Mouse (Mus musculus): ENCODE results near the gene Hdac10.

The Hdac10 gene

DNA sequence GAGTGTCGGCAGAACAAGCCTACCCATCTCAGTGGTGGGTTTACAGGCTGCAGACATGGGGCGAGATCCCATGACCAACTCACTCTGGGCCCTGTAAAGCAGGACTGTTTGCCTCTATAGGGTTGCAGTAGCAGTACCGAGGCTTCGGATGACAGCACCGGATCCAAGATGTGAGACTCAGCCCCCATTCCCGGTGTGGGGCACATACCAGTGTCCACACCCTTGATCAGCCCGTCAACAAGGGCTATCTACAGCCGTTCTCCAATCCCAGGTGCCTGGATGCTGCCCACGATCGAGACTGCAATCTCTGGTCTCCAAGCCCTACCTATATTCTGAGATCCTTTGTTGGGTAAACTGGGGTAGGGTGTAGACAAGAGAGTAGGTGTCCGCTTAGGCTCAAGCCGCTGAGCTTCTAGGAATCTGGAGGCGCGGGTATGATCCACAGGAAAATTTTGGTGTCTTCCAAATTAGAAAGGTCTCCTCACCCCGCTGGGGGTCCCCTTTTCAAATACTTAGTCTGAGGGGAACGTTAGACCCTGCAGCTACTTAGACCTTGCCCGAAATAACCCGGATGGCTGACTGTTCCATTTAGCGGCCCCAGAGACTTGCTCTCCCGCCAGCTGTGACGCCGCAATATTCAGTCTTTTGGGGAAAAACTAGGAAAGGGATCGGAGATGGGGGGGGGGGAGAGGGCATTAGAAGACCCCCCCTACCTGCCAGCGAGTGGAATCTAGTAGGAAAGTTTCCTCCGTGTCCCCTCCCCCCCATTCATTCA is 20.2 kb upstream of the Hdac10 start:
- no peak for DNase-seq (ENCODE audit: low read depth, low spot score)

DNA sequence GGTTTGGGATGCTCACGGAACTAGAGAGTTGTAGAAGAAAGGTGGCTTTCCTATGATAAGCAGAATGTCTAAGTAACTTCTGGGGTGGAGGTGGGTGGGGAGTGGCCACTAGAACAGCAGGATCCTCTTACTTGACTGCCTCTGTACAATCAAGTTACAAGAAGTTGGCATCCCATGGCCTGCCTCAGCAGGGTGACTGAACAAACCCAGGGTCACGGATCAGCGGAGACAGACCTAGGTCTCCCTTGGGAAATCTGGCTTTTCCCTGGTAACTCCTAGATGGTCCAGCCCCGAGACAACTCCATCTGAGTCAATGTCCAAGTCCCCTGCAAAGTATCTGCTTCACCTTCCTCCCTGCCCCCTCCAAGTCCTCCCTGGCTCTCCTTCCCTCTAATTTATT is 19.4 kb upstream of the Hdac10 start:
- no peak for DNase-seq (ENCODE audit: low read depth, low spot score)

DNA sequence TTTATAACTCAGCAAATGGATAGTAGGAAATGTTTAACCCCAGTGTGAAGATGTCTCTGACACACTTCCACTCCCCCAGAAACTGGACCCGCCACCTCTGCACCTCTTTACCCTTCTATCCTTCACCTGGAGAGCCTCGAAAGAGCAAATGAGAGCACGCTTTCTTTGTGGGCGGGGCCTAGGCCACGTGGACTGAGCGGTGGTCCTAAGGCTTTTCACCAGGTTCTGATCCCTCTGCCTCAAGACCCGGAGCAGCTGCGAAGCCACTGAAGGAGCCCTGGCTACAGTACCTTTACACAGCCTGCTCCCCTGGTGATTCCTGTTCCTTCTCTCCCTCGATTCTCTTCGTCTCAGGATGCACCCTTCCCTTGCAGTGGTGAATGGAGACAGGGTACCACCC is 19.0 kb upstream of the Hdac10 start:
- DNase-seq (ENCODE audit: low read depth, low spot score), result no peak

DNA sequence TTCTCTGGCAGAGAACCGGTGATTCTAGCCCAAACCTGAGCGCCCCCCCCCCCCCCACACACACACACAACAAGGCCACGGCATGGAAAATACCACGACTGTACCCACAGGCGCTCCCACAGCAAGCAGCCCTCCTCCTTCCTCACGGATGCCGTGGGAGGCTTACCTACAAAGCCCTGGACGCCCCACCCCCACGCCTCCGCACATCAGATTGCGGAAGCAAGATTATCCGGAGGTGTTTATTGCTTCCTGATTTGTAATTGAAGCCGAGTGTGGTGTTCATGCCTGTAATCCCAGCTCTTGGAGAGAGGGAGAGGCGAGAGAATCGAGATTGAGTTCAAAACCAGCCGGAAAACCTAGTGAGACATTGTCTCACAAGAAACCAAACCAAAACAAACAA is 18.5 kb upstream of the Hdac10 start:
- DNase-seq (ENCODE audit: low read depth, low spot score), result no peak

DNA sequence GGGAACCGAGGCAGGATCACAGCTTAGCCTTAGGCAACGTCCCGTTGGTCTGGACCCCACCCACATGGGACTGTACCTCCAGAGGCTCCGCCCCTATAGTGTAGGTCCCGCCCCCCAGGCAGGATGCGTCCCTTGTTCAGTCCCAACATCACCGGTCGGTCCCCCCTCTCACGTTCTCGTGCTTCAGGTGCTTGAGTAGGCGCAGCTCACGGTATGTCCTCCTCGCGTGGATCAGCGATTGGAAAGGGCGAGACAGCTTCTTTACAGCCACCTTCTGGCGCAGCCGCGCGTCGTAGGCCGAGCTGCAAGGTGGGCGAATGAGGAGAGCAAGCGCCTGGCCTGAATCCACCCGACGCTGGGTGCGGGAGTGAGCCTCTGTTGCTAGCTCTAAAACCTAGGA is 18.0 kb upstream of the Hdac10 start:
- DNase-seq (ENCODE audit: low read depth, low spot score), result no peak

DNA sequence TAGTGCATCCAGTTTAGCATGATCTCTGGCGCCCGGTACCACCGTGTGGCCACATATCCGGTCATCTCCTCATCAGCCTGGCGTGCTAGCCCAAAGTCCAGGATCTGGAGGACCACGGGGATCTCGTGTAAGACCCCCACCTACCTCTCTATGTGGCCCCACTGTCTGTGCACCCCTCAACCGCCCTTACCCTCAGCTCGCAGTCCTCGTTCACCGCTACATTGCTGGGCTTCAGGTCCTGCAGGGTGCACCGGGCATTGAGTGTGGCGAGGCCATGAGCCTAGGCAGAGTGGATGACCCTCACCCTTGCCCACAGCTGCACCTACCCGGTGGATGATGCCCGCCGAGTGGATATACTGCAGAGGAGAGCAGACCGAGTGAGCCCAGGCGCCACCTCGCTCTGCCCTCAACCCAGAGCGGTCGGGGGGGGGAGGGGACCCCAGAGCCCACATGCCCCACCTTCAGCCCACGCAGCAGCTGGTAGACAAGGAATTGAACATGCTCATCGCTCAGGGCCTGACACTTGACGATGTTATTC is 17.4 kb upstream of the Hdac10 start:
- no peak for DNase-seq (ENCODE audit: low read depth, low spot score)

DNA sequence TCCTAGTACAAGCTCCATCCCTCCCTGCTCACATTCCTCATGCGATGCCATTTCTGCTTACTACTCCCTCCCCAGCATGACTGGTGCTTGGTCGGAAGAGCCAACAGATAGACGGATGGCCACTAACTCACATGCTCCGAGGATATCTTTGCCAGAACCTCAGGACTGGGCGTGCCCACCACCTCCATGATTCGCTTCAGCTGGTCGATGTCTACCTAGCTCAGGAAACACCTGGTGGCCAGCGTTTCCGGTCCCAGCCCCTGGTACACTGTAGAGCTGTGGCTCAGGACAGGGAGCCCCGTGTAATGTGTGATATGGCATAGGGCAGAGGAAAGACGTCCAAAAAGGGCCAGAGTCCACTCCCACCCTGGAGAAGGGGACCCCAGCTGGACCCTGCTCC is 16.5 kb upstream of the Hdac10 start:
- DNase-seq (ENCODE audit: low read depth, low spot score), result no peak

DNA sequence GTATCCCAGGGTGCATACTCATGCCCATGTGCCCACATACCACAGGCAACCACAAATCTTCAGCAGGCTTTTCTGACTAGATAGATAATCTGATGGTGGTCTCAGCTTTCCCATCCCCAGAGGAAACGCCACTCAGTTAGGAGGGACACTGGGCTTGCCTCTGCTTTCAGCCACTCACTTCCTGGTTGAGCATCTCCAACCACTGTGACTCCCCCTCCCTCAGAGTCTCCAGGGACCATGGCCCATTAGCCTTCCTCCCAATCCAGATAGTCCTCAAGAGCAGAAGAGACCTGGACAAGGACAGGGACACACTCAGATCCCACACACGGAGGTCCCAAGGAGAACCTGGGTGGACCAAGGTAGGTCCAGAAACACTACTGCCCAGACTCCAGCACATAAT is 14.6 kb upstream of the Hdac10 start:
- no peak for DNase-seq (ENCODE audit: low read depth, low spot score)

DNA sequence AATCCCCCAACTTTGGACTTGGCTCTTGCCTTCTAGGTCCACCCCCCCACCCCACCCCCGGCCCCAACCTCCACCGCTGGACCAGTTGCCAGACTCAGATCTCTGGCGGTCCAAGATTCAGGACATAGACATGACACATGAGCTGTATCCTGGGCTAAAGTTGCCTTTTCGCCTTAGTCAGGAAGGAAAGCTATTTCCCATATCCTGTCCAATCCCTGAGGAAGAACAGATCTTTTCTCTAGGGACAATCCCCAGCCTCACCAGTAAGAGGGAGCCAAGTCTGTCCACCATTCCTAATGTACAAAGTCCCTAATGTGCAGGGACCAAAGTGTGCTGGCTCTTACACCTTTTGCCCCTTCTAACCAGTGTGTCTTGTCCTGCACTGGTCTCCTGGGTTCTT is 13.4 kb upstream of the Hdac10 start:
- no peak for DNase-seq (ENCODE audit: low read depth, low spot score)

DNA sequence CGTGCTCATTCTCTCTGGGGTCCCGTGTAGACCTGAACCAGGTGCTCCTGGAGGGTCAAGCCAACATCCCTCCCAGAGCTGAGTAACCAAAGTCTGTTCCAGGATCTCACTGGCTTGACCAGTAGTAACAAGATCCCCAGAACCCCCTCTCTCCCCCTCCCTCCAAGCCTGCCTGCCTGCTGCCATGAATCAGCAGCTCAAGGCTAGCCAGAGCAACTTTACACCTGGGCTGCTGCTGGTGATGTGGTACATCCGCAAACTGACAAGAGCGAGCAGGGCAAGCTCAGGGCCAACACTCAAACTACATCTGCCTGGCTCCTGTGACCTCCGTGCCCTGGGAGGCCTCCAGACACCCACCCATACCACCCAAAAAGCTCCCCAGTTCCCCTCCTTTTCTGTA is 12.9 kb upstream of the Hdac10 start:
- DNase-seq (ENCODE audit: low read depth, low spot score), result no peak

DNA sequence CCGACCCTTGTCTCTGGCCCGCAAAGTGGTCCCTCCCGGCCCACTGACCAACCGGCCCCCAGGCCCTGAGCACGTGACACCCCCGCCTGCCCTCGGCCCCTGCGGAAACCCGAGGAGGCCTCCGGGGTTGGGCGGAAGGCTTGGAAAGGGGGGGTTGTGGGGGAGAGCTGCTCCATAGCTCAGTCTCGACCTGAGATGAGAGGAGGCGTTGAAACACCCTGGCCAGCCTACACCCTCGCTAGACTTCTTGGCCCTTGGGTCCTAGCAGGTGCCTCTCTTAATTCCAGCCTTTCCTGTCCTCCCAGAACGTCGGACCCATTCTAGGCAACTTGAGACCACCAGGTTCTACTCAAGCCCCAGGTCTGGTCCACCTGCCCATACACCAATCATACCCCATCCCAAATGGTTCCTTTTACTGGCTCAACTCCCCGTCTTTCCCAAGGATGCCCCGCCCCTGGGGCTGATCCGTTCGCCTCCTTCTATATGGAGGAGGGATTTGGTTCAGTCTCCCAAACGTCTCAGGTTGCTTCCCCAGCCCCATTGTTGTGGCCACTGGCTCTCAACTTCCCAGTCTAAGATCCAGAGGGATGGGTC is 12.3 kb upstream of the Hdac10 start, which contains the start of gene Mapk12:
TSS of gene Mapk12 (minus strand) at position 45 of the 594 bp plus-strand sequence.
- no peak for DNase-seq (ENCODE audit: low read depth, low spot score)

DNA sequence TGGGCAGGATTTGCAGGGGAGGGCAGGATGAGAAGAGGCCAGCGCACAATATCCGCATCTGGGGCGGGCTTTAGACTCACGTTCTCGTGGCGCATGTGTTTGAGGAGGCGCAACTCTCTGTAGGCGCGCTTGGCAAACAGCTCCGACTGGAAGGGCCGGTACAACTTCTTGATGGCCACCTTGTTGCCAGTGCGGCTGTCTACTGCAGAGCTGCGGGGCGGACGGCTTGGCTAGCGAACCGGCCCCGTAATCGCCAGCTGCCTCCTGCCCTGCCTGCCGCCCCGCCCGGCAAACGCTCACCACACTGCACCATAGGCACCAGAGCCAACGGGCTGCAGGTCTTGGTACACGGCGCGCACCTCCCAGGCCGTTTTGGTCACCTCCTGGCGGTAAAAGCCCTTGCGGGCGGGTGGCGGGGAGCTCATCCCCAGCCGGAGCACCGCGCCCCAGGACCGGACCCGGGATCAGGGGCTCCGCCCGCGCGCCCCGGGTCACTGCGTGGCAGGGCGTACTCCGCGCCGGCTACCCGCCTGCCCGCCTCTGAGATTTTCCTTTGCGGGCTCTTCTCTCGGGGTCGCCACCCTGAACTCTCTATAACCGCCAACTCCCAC is 11.7 kb upstream of the Hdac10 start:
- no peak for DNase-seq (ENCODE audit: low read depth, low spot score)

DNA sequence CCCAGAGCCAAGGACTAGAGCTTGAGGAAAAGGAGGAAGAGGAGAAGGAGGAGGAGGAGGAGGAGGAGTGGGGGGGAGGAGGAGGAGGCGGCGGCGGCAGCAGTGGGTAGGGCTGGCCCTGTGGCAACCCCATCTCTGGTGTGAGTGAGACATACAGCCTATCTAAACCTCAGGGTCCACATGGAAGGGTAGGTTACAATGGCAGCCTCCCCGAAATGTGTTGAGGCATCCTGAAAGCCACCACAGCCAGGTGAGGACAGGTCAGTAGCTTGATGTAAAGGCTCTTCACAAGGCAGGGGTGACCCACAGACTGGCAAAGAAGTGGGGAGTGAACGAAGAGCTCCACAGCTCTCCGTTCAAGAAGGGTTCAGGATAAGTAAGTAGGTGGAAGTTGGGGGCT is 10.0 kb upstream of the Hdac10 start:
- DNase-seq (ENCODE audit: low read depth, low spot score), result no peak

DNA sequence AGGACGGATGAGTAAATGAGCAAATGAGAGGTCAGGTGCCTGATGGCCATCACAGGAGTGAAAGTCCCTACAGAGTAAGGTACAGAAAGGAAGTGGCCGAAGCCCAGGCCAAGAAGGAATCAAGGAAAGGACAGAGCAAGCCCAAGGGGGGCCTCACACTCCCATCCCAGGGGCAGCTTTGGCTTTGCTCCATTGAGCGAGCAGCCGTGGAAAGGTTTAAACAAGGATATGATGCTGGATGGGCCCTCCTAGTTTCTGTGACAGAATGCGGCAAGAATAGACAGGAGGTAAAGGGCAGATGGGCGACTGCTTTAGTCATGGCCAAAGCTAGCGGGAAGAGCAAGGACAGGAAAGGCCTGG is 9.5 kb upstream of the Hdac10 start:
- DNase-seq (ENCODE audit: low read depth, low spot score), result no peak

DNA sequence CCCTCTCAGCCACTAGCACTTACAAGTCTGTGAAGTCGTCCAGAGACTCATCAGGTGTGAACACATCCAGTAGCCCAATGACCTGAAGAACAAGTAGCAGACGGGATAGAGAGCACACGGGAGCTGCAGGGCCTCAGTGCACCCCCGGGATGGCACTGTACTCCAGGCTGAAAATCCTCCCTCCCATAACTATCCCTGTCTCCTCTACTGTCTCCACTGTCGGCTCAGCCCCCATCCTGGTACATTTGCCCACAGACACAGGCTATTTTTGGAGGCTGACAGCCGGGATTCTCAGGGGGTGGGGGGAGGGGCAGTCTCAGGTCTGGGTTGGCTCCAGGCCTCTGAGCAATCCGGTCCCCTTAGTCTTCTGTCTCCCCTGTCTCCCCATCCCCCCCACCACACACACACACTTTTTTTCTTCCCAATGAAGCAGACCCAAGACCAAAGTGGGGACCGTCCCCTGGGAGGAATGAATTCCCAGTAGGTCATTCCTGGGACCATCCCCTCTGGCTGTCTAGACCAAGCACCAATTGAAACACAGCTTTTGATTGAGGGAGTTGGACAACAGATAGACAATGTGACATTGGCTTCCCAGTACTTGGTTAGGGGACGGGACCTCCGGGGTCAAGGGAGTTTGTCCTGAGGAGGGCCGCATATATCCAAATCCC is 9.0 kb upstream of the Hdac10 start:
- no peak for DNase-seq (ENCODE audit: low read depth, low spot score)

DNA sequence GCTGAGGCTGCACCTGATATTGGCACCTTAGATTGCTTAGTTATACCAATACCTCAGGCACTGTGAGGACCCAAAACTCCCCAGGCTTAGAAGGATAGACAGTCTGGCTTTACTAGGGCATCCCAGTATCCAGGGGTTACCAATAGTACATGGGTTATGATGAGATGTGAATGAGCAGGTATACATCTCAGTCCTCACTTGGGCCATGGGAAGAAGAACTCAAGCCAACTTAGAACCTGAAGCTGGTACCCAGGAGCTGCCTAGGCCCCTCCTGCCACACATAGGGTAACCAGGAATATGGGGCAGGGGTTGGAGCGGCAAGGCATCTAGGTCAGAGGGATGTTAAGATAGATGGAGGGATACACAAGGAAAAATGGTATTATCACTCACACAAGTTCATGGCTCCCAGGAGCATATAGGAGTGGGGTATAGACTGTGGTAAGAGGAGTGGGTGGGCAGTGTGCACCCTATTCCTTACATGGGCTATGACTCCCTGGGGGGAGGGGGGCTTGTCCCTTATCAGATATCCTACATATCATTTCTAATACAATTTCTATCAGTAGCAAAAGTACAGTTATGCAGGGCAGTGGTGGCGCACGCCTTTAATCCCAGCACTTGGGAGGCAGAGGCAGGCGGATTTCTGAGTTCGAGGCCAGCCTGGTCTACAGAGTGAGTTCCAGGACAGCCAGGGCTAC is 8.1 kb upstream of the Hdac10 start:
- DNase-seq (ENCODE audit: low read depth, low spot score), result no peak

DNA sequence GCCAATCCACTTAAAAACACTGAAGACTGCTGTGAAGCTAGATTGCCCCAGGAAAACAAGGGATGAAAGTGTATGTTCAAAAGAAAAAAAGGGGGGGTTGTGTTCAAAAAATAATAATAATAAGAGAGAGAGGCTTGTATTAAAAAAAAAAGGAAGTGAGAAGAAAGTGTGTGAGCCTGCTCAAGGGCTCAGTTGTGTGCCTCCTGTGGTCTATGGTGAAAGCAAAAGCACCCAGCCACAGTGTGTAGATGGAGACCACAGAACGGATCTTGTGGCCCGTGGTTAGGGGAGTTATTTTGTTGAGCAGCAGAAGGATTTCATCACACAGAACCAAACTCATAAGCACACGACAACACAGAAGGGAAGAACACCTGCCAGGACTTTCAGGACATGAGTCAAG is 2.8 kb upstream of the Hdac10 start:
- DNase-seq (ENCODE audit: low read depth, low spot score), result no peak

DNA sequence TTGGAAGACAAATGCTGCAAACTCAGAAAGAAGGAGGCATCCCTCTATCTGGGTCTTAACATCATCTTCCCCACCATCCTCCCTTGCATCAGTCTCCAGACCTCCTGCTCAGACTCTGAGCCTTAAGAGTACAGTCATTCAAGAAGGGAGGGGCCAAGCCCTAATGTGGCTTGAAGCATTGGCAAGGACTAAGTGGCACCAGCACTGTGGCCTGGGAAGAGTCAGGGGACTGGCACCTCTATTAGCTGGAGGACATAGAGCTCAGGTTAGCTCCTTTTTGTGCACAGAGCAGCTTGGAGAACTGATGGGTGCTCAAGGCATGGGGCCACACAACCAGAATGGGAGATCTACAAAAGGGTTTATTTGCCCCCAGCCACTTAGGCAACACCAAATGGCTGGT is 1.7 kb upstream of the Hdac10 start:
- no peak for DNase-seq (ENCODE audit: low read depth, low spot score)

DNA sequence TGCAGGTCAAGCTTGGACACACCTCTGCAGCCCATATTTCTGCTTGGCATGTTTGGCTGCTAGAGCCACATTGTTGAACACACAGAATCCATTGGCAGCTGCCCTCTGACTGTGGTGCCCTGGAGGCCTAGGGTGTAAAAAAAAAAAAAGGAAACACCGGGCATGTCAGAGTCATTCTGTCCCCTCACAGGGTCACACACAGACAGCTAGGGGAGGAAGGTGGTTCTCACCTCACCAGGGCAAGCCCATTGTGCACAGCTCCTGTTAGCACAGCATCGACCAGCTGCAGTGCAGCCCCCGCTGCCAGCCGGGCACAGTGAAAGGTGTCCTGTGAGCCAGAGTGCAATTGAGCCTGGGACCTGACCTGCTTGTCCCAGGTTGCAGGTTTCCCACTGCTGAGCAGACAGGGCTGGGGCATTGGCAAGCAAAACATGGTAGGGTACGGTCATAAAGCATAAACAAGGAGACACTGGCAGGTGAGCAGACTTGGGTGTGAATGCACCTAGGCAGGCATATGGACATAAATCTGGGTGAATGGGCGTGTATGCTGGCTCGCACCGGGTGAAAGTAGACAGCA is 1.0 kb downstream of the Hdac10 start:
- DNase-seq (ENCODE audit: low read depth, low spot score), result no peak

DNA sequence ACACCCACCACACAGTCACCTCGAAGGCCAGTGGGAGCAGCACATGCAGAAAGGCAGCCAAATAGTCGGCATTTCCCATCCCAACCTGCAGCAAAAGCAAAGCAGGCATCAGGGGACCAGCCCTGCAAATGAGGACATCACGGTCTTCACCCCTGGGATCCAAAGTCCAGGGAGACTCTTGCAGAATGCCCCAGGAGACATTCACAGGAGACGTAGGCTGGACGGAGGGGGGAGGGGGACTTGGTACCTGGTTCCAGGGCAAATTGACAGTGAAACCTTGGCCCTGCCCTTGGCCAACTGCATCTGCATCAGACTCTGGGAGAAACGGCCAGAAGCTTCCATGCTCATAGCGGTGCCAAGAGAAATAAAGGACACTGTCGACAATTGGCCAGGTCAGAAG is 1.9 kb downstream of the Hdac10 start:
- no peak for DNase-seq (ENCODE audit: low read depth, low spot score)

DNA sequence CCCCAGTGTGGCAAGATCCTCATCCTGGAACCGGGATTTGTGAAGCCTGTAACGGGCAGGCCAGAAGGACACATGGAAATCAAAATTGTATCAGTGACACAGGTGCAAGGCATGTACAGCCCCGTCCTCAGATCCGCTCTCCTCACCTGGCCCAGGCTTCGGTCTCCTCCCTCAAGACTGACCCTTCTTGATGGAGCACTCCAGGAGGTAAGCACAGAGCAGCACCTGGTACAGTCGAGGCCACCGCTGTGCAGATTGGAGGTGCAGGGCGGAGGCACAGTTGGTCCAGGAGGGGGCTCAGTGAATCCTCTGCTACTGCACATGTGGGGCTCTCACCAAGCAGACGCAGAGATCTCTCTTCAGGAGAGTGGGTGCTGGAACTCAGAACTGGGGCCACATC is 3.1 kb downstream of the Hdac10 start:
- no peak for DNase-seq (ENCODE audit: low read depth, low spot score)

DNA sequence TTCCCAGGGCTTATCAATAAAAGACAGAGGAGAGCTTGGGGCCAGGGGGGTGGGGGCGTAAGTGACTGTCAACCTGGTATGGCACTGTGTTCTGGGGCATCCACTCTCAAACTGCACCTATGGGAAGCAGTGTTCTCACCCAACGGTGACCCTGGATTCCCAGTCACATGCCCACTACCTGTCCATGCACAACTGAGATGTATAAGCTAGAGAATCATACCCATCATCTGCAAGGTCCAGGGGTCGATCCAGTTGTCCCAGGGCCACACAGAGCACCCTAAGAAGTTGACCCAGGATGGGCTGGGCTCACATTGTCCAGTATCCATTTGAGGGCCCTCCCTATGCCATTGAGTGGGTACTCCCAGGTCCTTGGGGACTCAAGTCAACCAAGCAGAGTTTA is 4.2 kb downstream of the Hdac10 start:
- DNase-seq (ENCODE audit: low read depth, low spot score), result no peak
